Mouse (Mus musculus) embryonic facial prominence, embryonic 12.5 days (tissue): Measurements from ENCODE around the gene Myo1a. TPM values are rescaled to one million over a fixed set of nuclear protein-coding genes. Genes with fewer than 3 reads are reported as not detected.

ENCODE experiments used
- ATAC-seq: fragments of 200-750 bp; cut with Nextera tagmentation; 2 replicates; pipeline ENCODE4 v1.8.0; 2017; ENCODE audit not compliant: insufficient number of reproducible peaks, insufficient read depth, low FRiP score, low TSS enrichment
- H3K27ac ChIP-seq: fragments of 300-500 bp; sonication (generic); 2 replicates; pipeline ENCODE4 v1.5.1; 2016; ENCODE audit warnings: mild to moderate bottlenecking
- H3K27me3 ChIP-seq: fragments of 300-500 bp; sonication (generic); 2 replicates; pipeline ENCODE4 v1.6.1; 2016; ENCODE audit warnings: mild to moderate bottlenecking, moderate library complexity
- H3K36me3 ChIP-seq: fragments of 300-500 bp; sonication (generic); 2 replicates; pipeline ENCODE4 v1.6.1; 2016; ENCODE audit warnings: mild to moderate bottlenecking
- H3K4me1 ChIP-seq: fragments of 300-500 bp; sonication (generic); 2 replicates; pipeline ENCODE4 v1.6.1; 2016
- H3K4me2 ChIP-seq: fragments of 300-500 bp; sonication (generic); replicated peaks from 2 replicates; pipeline ENCODE4 v1.6.1; 2016; ENCODE audit warnings: mild to moderate bottlenecking, moderate library complexity
- H3K4me3 ChIP-seq: fragments of 300-500 bp; sonication (generic); 2 replicates; pipeline ENCODE4 v1.5.1; 2016; ENCODE audit warnings: mild to moderate bottlenecking
- H3K9ac ChIP-seq: fragments of 300-500 bp; sonication (generic); 2 replicates; pipeline ENCODE4 v1.6.1; 2016; ENCODE audit warnings: mild to moderate bottlenecking, moderate library complexity
- H3K9me3 ChIP-seq: fragments of 300-500 bp; sonication (generic); 2 replicates; pipeline ENCODE4 v1.6.1; 2016; ENCODE audit warnings: mild to moderate bottlenecking, moderate library complexity
- WGBS: fragments of 180-500 bp; shearing (Covaris S2); methylation state at CpG from one replicate; pipeline ENCODE4 v1.1.7; 2016; 5-methylcytosine and 5-hydroxymethylcytosine counted together
- polyA plus RNA-seq: library from polyadenylated mRNA; unstranded; fragments of >200 nt; fragmentation: Nextera tagmentation; extraction: Ambion mirVana; gene quantifications from 2 replicates; pipeline ENCODE4 v1.2.1, GENCODE M21; 2016

Myo1a gene
- polyA plus RNA-seq, 1 experiment from 2014 or later, result 0.58 TPM

- H3K4me1 ChIP-seq, result peaks cover 8% of the 10 kb centered on the region
- H3K27ac ChIP-seq, result no peak overlapping the region
- no peaks in the 10 kb centered on the region for H3K36me3 ChIP-seq
- H3K27me3 ChIP-seq, result no peaks in the 10 kb centered on the region
- WGBS, result 88% methylated on average over 7 of the region's 7 CpGs
- no peaks in the 10 kb centered on the region for H3K9me3 ChIP-seq
- H3K4me2 ChIP-seq, result no peak overlapping the region
- ATAC-seq, result no peak
- H3K4me3 ChIP-seq, result no peak overlapping the region
- no peak overlapping the region for H3K9ac ChIP-seq
Observed at GRCm38 (mm10) chr10:127707721-127708120, 2.8 kb downstream of the Myo1a start.

DNA sequence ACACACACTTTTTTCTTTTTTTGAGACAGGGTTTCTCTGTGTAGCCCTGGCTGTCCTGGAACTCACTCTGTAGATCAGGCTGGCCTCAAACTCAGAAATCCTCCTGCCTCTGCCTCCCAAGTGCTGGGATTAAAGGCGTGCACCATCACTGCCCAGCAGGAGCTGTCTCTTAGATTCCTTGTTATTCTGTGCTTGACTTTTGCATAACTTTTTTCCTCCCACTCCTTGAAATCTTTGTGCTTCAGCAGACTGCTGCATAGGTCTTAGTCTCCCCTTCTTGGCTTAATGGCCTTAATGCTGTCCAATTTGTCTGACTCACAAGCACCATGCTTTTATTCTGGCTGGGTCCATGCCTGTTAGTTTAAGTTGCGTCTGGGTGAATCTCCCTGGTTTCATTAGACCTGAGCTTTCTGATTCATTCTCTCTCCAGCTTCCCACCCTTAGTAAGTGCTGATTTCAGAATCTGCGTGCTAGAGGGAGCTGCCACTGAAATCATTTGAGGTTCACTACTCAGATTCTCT, 3.9 kb downstream of the Myo1a start:
- 86% methylated on average over 3 of the region's 3 CpGs for WGBS

DNA sequence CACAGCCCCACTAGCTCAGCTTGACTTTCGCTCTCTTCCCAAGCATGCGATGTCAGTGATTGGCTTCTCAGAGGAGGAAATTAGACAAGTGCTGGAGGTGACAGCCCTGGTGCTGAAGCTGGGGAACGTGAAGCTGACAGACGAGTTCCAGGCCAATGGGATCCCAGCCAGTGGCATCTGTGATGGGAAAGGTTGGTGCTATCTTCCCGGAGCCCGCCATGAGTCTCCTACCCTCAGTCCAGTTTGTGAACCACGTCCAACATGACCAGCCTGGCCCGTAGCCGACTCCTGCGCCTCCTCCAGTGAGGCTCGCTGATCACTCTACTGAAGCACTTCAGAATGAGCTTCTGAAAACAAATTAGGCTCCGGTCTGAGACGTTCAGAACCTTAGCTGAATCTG, 5.4 kb downstream of the Myo1a start:
- Histone ChIP-seq H3K4me2 (no peak overlapping the region), H3K36me3 (no peaks in the 10 kb centered on the region), H3K27ac (no peak overlapping the region), H3K9ac (no peak overlapping the region), H3K9me3 (no peaks in the 10 kb centered on the region), H3K4me1 (peaks cover 11% of the 10 kb centered on the region), H3K4me3 (no peak overlapping the region), H3K27me3 (no peaks in the 10 kb centered on the region)
- ATAC-seq, result no peak
- whole genome bisulfite sequencing, result 76% methylated on average over 13 of the region's 13 CpGs

More for the DNA sequence above, 3.9 kb downstream of the Myo1a start:
- H3K4me2 ChIP-seq, result no peak overlapping the region
- H3K9ac ChIP-seq, result no peak overlapping the region
- peaks cover 11% of the 10 kb centered on the region for H3K4me1 ChIP-seq
- no peak overlapping the region for H3K4me3 ChIP-seq
- H3K27ac ChIP-seq, result no peak overlapping the region
- ATAC-seq, result no peak
- no peaks in the 10 kb centered on the region for H3K36me3 ChIP-seq
- H3K9me3 ChIP-seq, result no peaks in the 10 kb centered on the region
- H3K27me3 ChIP-seq, result no peaks in the 10 kb centered on the region

GRCm38 (mm10) chr10:127712736-127713135, 7.8 kb downstream of the Myo1a start:
- H3K27ac ChIP-seq, result 0 out of 2 replicates have a peak overlapping the region, but pooled peaks have one; percentile 6
- no peaks in the 10 kb centered on the region for H3K27me3 ChIP-seq
- WGBS, result 28% methylated on average over 6 of the region's 6 CpGs
- H3K9ac ChIP-seq, result no peak overlapping the region
- peaks cover 8% of the 10 kb centered on the region for H3K4me1 ChIP-seq
- no peak overlapping the region for H3K4me2 ChIP-seq
- no peaks in the 10 kb centered on the region for H3K9me3 ChIP-seq
- ATAC-seq, result no peak
- H3K4me3 ChIP-seq, result no peak overlapping the region
- H3K36me3 ChIP-seq, result no peaks in the 10 kb centered on the region

DNA sequence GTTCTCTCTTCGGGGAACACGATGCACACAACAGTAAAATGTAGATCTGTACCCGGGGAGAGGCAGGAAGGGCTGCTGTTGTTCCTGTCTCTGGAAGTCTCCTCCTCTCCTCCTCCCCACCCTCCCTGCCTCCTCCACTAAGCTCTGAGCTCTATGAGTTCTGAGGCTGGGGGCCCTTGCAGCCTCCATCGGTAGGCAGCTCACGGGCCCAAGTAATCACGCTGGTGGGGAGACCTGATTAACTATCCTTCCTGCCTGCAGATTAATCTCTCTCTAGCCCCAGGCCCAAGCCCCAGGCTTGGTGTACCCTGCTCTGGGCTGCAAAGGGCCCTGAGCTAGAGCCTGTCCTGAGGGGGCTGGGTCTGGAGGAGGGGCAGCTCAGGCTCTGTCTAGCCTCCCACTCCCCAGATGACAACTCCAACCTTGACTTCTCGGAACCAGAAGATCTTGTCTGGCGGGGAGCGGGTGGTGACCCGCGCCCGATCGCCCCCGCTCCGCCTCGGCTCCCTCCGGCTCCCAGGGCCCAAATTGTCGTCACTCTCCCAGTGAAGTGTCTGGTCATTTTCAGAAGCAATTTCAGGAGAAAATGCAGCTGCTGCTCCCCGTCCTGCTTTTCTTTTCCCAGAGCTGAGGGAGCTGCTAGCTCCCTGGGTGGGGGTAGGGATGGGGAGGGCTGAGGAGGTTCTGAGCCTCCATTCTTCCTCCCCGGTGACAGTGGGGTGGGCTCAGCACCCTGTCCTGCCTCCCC, 16.9 kb downstream of the Myo1a start:
- peak overlapping the region; percentile 7; the same call in 1 of the 2 replicates for H3K4me3 ChIP-seq
- peak overlapping the region; percentile 32 for H3K9ac ChIP-seq
- 0 out of 2 replicates have a peak overlapping the region, but pooled peaks have one; percentile 23 for H3K27ac ChIP-seq
- peaks cover 19% of the 10 kb centered on the region for H3K4me1 ChIP-seq
- ATAC-seq, result peak; percentile 69; the same call in 1 of the 2 replicates
- H3K27me3 ChIP-seq, result peaks cover 10% of the 10 kb centered on the region
- no peaks in the 10 kb centered on the region for H3K9me3 ChIP-seq
- H3K4me2 ChIP-seq, result peak overlapping the region; percentile 33
- 10% methylated on average over 20 of the region's 20 CpGs for WGBS
- no peaks in the 10 kb centered on the region for H3K36me3 ChIP-seq

GRCm38 (mm10) chr10:127724178-127724577, 19.2 kb downstream of the Myo1a start, which contains the start of gene Tac2:
Tac2 (plus strand) TSS chr10:127724478.
- no peak within 1 kb of the TSS for H3K4me2 ChIP-seq
- H3K4me3 ChIP-seq, result no peak within 1 kb of the TSS
- H3K27ac ChIP-seq, result no peak within 1 kb of the TSS
- no peaks in the 10 kb centered on the region for H3K9me3 ChIP-seq
- no peak within 1 kb of the TSS for H3K9ac ChIP-seq
- H3K4me1 ChIP-seq, result peaks cover 11% of the 10 kb centered on the region
- H3K27me3 ChIP-seq, result peaks cover 10% of the 10 kb centered on the region
- WGBS, result 83% methylated on average over 3 of the region's 3 CpGs
- H3K36me3 ChIP-seq, result no peaks in the 10 kb centered on the region
- no peak for ATAC-seq

DNA sequence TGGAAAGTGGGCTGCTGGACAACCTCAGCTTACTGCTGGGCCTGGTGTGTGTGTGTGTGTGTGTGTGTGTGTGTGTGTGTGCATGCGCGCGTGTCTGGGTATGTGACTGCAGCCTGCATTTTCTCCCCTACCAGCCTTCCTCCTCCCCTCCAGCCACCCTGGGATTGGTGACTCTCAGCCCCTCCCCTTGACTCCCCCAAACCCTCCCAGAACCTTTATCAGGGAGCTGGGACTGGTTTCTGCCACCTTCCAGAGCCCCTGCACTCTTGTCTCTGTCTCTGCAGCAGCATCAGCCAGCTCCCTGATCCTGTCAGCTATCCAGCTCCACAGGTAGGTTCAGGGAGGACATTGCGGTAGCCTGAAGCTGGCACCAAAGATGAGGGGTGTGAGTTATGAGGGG, 20.2 kb downstream of the Myo1a start:
- peaks cover 7% of the 10 kb centered on the region for H3K27me3 ChIP-seq
- no peaks in the 10 kb centered on the region for H3K9me3 ChIP-seq
- H3K4me2 ChIP-seq, result no peak overlapping the region
- H3K36me3 ChIP-seq, result no peaks in the 10 kb centered on the region
- H3K4me3 ChIP-seq, result no peak overlapping the region
- WGBS, result 65% methylated on average over 4 of the region's 4 CpGs
- ATAC-seq, result no peak
- peaks cover 11% of the 10 kb centered on the region for H3K4me1 ChIP-seq
- no peak overlapping the region for H3K9ac ChIP-seq
- no peak overlapping the region for H3K27ac ChIP-seq

- H3K36me3 ChIP-seq, result no peaks in the 10 kb centered on the region
- H3K4me1 ChIP-seq, result 0 out of 2 replicates have a peak, but pooled peaks cover 6% of the 10 kb centered on the region
- no peaks in the 10 kb centered on the region; the same call in 1 of the 2 replicates for H3K27me3 ChIP-seq
- H3K9me3 ChIP-seq, result no peaks in the 10 kb centered on the region
- 71% methylated on average over 8 of the region's 8 CpGs for WGBS
- no peak overlapping the region for H3K9ac ChIP-seq
- no peak for ATAC-seq
- no peak overlapping the region for H3K4me3 ChIP-seq
- H3K4me2 ChIP-seq, result no peak overlapping the region
- no peak overlapping the region for H3K27ac ChIP-seq
Observed at GRCm38 (mm10) chr10:127728437-127728836, 23.5 kb downstream of the Myo1a start.

DNA sequence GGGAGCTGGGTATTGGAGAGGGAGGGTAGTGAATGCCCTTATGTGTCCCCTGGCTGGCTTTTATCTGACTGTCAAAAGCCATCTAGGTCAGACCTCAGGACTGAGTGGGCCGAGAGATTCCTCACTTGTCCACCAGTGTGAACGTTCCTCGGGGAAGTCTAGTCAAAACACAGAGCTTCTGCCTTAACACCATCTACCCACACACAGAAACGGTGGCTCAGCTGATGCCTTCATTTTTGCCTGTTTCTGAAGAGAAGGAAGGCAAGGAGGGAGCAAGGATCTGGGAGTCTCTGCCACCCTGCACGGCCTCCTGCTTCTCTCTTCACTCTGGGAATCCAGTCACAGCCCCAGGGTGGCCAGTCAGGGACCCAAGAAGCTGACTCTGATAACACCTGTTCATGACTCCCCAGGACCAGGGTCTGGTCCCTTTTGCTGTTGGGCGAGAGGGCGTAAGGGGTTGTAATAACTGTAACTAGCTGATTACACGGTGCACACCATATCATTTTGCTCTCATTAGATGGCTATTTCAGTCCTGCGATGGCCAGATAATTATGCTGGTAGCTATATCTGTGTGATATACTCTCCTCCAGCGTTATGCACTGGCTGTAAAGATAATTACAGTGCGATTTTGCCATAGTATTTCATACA, 25.4 kb downstream of the Myo1a start:
- WGBS, result 54% methylated on average over 11 of the region's 11 CpGs
- Histone ChIP-seq H3K36me3 (no peaks in the 10 kb centered on the region), H3K9me3 (no peaks in the 10 kb centered on the region), H3K4me3 (no peak overlapping the region), H3K27ac (no peak overlapping the region), H3K4me2 (no peak overlapping the region), H3K27me3 (no peaks in the 10 kb centered on the region; the same call in 1 of the 2 replicates), H3K4me1 (0 out of 2 replicates have a peak, but pooled peaks cover 6% of the 10 kb centered on the region), H3K9ac (no peak overlapping the region)
- no peak for ATAC-seq

- Histone ChIP-seq H3K9ac (no peak overlapping the region), H3K27ac (no peak overlapping the region), H3K4me3 (no peak overlapping the region), H3K9me3 (no peaks in the 10 kb centered on the region), H3K36me3 (no peaks in the 10 kb centered on the region), H3K4me1 (0 out of 2 replicates have a peak, but pooled peaks cover 6% of the 10 kb centered on the region), H3K4me2 (no peak overlapping the region), H3K27me3 (no peaks in the 10 kb centered on the region; the same call in 1 of the 2 replicates)
- ATAC-seq, result no peak
- WGBS, result 26% methylated on average over 9 of the region's 9 CpGs
Observed at GRCm38 (mm10) chr10:127730933-127731310, 26.0 kb downstream of the Myo1a start.

DNA sequence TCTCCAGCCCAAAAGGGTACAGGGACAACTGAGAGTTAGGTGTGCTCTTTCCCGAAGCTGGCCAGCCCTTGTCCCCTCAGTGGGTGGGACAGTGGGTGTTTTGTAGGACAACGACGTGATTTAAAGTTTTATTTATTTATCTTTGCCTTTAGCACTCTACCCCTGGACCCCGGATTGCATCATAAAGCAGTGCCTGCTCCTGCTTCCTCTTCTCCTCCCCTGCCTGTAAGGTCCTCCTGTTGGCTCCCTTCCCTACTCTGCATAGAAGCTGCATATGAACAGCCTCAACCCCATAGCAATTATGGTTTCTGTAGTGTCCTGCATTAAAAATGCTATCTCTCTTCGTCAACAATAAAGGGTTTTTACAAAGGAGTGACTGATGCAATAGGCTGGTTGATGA, 26.4 kb downstream of the Myo1a start:
- no peak for ATAC-seq
- no peaks in the 10 kb centered on the region for H3K9me3 ChIP-seq
- no peak overlapping the region for H3K4me2 ChIP-seq
- no peaks in the 10 kb centered on the region for H3K36me3 ChIP-seq
- H3K4me3 ChIP-seq, result no peak overlapping the region
- no peak overlapping the region for H3K27ac ChIP-seq
- no peaks in the 10 kb centered on the region; the same call in 1 of the 2 replicates for H3K27me3 ChIP-seq
- 35% methylated on average over 5 of the region's 5 CpGs for WGBS
- H3K4me1 ChIP-seq, result 0 out of 2 replicates have a peak, but pooled peaks cover 6% of the 10 kb centered on the region
- H3K9ac ChIP-seq, result no peak overlapping the region
